Mouse (Mus musculus) CH12.LX (cell line): Measurements from ENCODE around the gene Pou2f1. TPM values are rescaled to one million over a fixed set of nuclear protein-coding genes. Genes with fewer than 3 reads are reported as not detected.

Experiments used
- DNase-seq: peaks from one replicate; pipeline ENCODE4 v3.0.0-alpha.2; 2013; ENCODE audit errors: extremely low read depth
- H3K27ac ChIP-seq: 2 replicates; pipeline ENCODE4 v1.5.1; 2012; ENCODE audit warnings: low read depth, mild to moderate bottlenecking, control low read depth, moderate library complexity; ENCODE audit not compliant: insufficient read depth
- H3K27me3 ChIP-seq: replicated peaks from 2 replicates; pipeline ENCODE3; 2012; ENCODE audit warnings: inconsistent platforms
- H3K36me3 ChIP-seq, 2 experiments: replicated peaks in 1 of 2; 2 replicates each; pipeline versions ENCODE3 to v1.6.1; 2012; ENCODE audit warnings: inconsistent platforms in 1 of 2, low read length in 1 of 2, mild to moderate bottlenecking in 1 of 2, mixed read lengths in 1 of 2, moderate library complexity in 1 of 2; ENCODE audit not compliant: control insufficient read depth in 1 of 2, insufficient read depth in 1 of 2
- H3K4me1 ChIP-seq, 2 experiments: 2 replicates each; pipeline ENCODE4 v1.6.1; 2012; ENCODE audit warnings: inconsistent platforms in 1 of 2, moderate library complexity in 1 of 2; ENCODE audit not compliant: insufficient read depth in 2 of 2, control insufficient read depth in 1 of 2
- H3K4me2 ChIP-seq: 2 replicates; pipeline ENCODE4 v1.6.1; 2012; ENCODE audit warnings: low read depth, mild to moderate bottlenecking, control low read depth; ENCODE audit not compliant: poor library complexity, insufficient read depth, severe bottlenecking
- H3K4me3 ChIP-seq, 3 experiments: fragments of 150-350 bp in 1 of 3; sonication (generic) in 1 of 3; replicated peaks in 1 of 3; 2 replicates each; pipeline versions ENCODE3 to v1.5.1; 2011 to 2012; ENCODE audit warnings: low read depth in 2 of 3, low read length in 2 of 3, mild to moderate bottlenecking in 2 of 3, moderate library complexity in 2 of 3, control low read depth in 1 of 3, improper control_type of control experiment in 1 of 3, inconsistent platforms in 1 of 3, mixed read lengths in 1 of 3; ENCODE audit not compliant: poor library complexity in 1 of 3
- H3K79me2 ChIP-seq: replicated peaks from 2 replicates; pipeline ENCODE4 v1.6.1; 2012; ENCODE audit warnings: mild to moderate bottlenecking, moderate library complexity; ENCODE audit not compliant: control insufficient read depth, poor library complexity, insufficient read depth, severe bottlenecking; ENCODE audit errors: extremely low read depth
- H3K9ac ChIP-seq: 2 replicates; pipeline ENCODE4 v1.6.1; 2012; ENCODE audit warnings: low read depth, mild to moderate bottlenecking, control low read depth, moderate library complexity; ENCODE audit not compliant: insufficient read depth
- H3K9me3 ChIP-seq: replicated peaks from 2 replicates; pipeline ENCODE3; 2012; ENCODE audit warnings: low read length, inconsistent platforms, mixed read lengths
- BHLHE40 ChIP-seq: IDR thresholded peaks from 2 replicates; pipeline ENCODE4 v1.6.1; 2011; ENCODE audit warnings: mild to moderate bottlenecking, low read depth, low read length, improper control_type of control experiment
- CHD2 ChIP-seq: IDR thresholded peaks from 2 replicates; pipeline ENCODE4 v1.6.1; 2011; ENCODE audit warnings: low read length, improper control_type of control experiment
- CTCF ChIP-seq, 2 experiments: IDR thresholded peaks in 1 of 2; conservative IDR thresholded peaks in 1 of 2; 2 replicates each; pipeline ENCODE4 v1.5.1; 2011 to 2012; ENCODE audit warnings: low read depth in 2 of 2, low read length in 2 of 2, improper control_type of control experiment in 1 of 2, inconsistent platforms in 1 of 2, mild to moderate bottlenecking in 1 of 2, moderate library complexity in 1 of 2
- E2F4 ChIP-seq: IDR thresholded peaks from 2 replicates; pipeline ENCODE4 v1.6.1; 2011; ENCODE audit warnings: low read depth, low read length, improper control_type of control experiment; ENCODE audit not compliant: insufficient replicate concordance
- ELF1 ChIP-seq: IDR thresholded peaks from 2 replicates; pipeline ENCODE4 v1.6.1; 2014; ENCODE audit warnings: low read depth, mild to moderate bottlenecking, inconsistent platforms, low read length, improper control_type of control experiment
- ETS1 ChIP-seq: conservative IDR thresholded peaks from 2 replicates; pipeline ENCODE4 v1.6.1; 2012; ENCODE audit warnings: low read depth, mild to moderate bottlenecking, inconsistent platforms, low read length, improper control_type of control experiment, moderate library complexity
- GABPA ChIP-seq: IDR thresholded peaks from 2 replicates; pipeline ENCODE4 v1.6.1; 2012; ENCODE audit warnings: low read depth, low read length, improper control_type of control experiment, inconsistent platforms; ENCODE audit not compliant: insufficient replicate concordance
- HCFC1 ChIP-seq: IDR thresholded peaks from 2 replicates; pipeline ENCODE4 v1.6.1; 2012; ENCODE audit warnings: low read depth, mild to moderate bottlenecking, inconsistent platforms, low read length, improper control_type of control experiment
- IRF4 ChIP-seq: IDR thresholded peaks from 2 replicates; pipeline ENCODE4 v1.6.1; 2014; ENCODE audit warnings: low read depth, mild to moderate bottlenecking, inconsistent platforms, low read length, improper control_type of control experiment
- JUN ChIP-seq: IDR thresholded peaks from 2 replicates; pipeline ENCODE4 v1.6.1; 2011; ENCODE audit warnings: low read depth, mild to moderate bottlenecking, low read length, improper control_type of control experiment, moderate library complexity; ENCODE audit not compliant: insufficient read depth
- MAX ChIP-seq: IDR thresholded peaks from 2 replicates; pipeline ENCODE4 v1.6.1; 2011; ENCODE audit warnings: low read length, improper control_type of control experiment
- MEF2A ChIP-seq: IDR thresholded peaks from 2 replicates; pipeline ENCODE4 v1.6.1; 2014; ENCODE audit warnings: low read depth, mild to moderate bottlenecking, inconsistent platforms, low read length, improper control_type of control experiment, borderline replicate concordance
- NRF1 ChIP-seq: IDR thresholded peaks from 2 replicates; pipeline ENCODE4 v1.6.1; 2014; ENCODE audit warnings: low read depth, mild to moderate bottlenecking, inconsistent platforms, low read length, improper control_type of control experiment, moderate library complexity
- PAX5 ChIP-seq: IDR thresholded peaks from 2 replicates; pipeline ENCODE4 v1.6.1; 2012; ENCODE audit warnings: low read length, inconsistent platforms, mixed read lengths
- POLR2A ChIP-seq: IDR thresholded peaks from 2 replicates; pipeline ENCODE4 v1.6.1; 2011; ENCODE audit warnings: low read depth, mild to moderate bottlenecking, improper control_type of control experiment, low read length
- POLR2AphosphoS2 ChIP-seq: IDR thresholded peaks from 2 replicates; pipeline ENCODE4 v1.6.1; 2011; ENCODE audit warnings: low read depth, low read length, improper control_type of control experiment
- RAD21 ChIP-seq: IDR thresholded peaks from 2 replicates; pipeline ENCODE4 v1.6.1; 2011; ENCODE audit warnings: low read depth, mild to moderate bottlenecking, low read length, improper control_type of control experiment, moderate library complexity
- RCOR1 ChIP-seq: conservative IDR thresholded peaks from 2 replicates; pipeline ENCODE4 v1.6.1; 2012; ENCODE audit warnings: low read depth, mild to moderate bottlenecking, inconsistent platforms, low read length, improper control_type of control experiment
- SIN3A ChIP-seq: IDR thresholded peaks from 2 replicates; pipeline ENCODE4 v1.6.1; 2012; ENCODE audit warnings: low read length, improper control_type of control experiment, inconsistent platforms
- TBP ChIP-seq: conservative IDR thresholded peaks from 2 replicates; pipeline ENCODE4 v1.6.1; 2011; ENCODE audit warnings: low read depth, low read length, improper control_type of control experiment
- TCF12 ChIP-seq: IDR thresholded peaks from 2 replicates; pipeline ENCODE4 v1.6.1; 2014; ENCODE audit warnings: low read depth, mild to moderate bottlenecking, inconsistent platforms, low read length, improper control_type of control experiment
- UBTF ChIP-seq: IDR thresholded peaks from 2 replicates; pipeline ENCODE4 v1.6.1; 2012; ENCODE audit warnings: low read depth, mild to moderate bottlenecking, inconsistent platforms, low read length, improper control_type of control experiment, moderate library complexity
- USF2 ChIP-seq: conservative IDR thresholded peaks from 2 replicates; pipeline ENCODE4 v1.6.1; 2011; ENCODE audit warnings: low read depth, low read length, improper control_type of control experiment
- ZC3H11A ChIP-seq: IDR thresholded peaks from 2 replicates; pipeline ENCODE4 v1.6.1; 2012; ENCODE audit warnings: low read depth, mild to moderate bottlenecking, inconsistent platforms, low read length, improper control_type of control experiment
- ZKSCAN1 ChIP-seq: IDR thresholded peaks from 2 replicates; pipeline ENCODE4 v1.6.1; 2012; ENCODE audit warnings: low read depth, inconsistent platforms, low read length, improper control_type of control experiment, borderline replicate concordance
- ZNF384 ChIP-seq: IDR thresholded peaks from 2 replicates; pipeline ENCODE4 v1.6.1; 2012; ENCODE audit warnings: low read depth, low read length, improper control_type of control experiment, inconsistent platforms
- dilution Hi-C: fragments of 300-500 bp; cut with MboI; formaldehyde crosslinking; loops from 2 replicates; pipeline ENCODE4 v1.14.3; 2020; ENCODE audit warnings: low sequenced_read_pairs; ENCODE audit not compliant: extremely low pct_unique_long_range_greater_than_20kb, extremely low pct_ligation_motif_present
- in situ Hi-C: fragments of 300-500 bp; cut with MboI; formaldehyde crosslinking; loops from 3 replicates; pipeline ENCODE4 v1.14.3; 2019; ENCODE audit warnings: low sequenced_read_pairs, low pct_ligation_motif_present, low pct_unique_long_range_greater_than_20kb, mixed read lengths
- polyA plus RNA-seq: library from polyadenylated mRNA; unstranded; fragments of >175 nt; gene quantifications from 2 replicates; pipeline ENCODE4 v1.2.1, GENCODE M21; 2012; ENCODE audit warnings: low read depth; ENCODE audit not compliant: insufficient read length
- total RNA-seq, 2 experiments: library from RNA; depleted of rRNA; stranded (reverse); fragments of 300-350 nt in 1 of 2; fragments of >200 nt in 1 of 2; gene quantifications; 2 replicates each; pipeline ENCODE4 v1.2.3; 2012 to 2014

Gene Pou2f1
- total and polyA plus RNA-seq, 3 experiments: 6.4 to 18.3 (median 7.4) TPM

- H3K4me2 ChIP-seq: no peak overlapping the region; the same call in 1 of the 2 replicates
- no peak for DNase-seq
- H3K9ac ChIP-seq: no peak overlapping the region
- in situ Hi-C loops: loop anchor here (10.0 to 25.0 kb wide), 4 partner anchors 131 to 401 kb away; partner anchors contain the start of genes Mpzl1 and Tada1
- no peak overlapping the region for H3K4me3 ChIP-seq
- no peak overlapping the region for H3K27ac ChIP-seq
- H3K4me1 ChIP-seq: peaks cover 6 to 10% of the 10 kb centered on the region in 2 experiments; a peak in 3 of 4 replicates
- no peaks in the 10 kb centered on the region for H3K36me3 ChIP-seq
- H3K79me2 ChIP-seq: peaks cover 7% of the 10 kb centered on the region
- no peaks in the 10 kb centered on the region for H3K9me3 ChIP-seq
- no peaks in the 10 kb centered on the region for H3K27me3 ChIP-seq
- dilution Hi-C loops: no loop called here
- TF ChIP-seq POLR2AphosphoS2 (no peak), BHLHE40 (no peak), TCF12 (no peak), CTCF (conservative IDR thresholded peaks at IDR 0.05 in 1 of 2, IDR thresholded peaks at IDR 0.05 in 1 of 2; ENCODE audit: low read depth in 2 of 2, low read length in 2 of 2) (no peak), RAD21 (no peak), MEF2A (no peak), POLR2A (no peak), ELF1 (no peak), NRF1 (no peak), ZKSCAN1 (no peak), ETS1 (no peak), RCOR1 (no peak), HCFC1 (no peak), GABPA (no peak)
- TF ChIP-seq, all 38 proteins: peak for 0
Observed at GRCm38 (mm10) chr1:165985743-165986360, 16.6 kb downstream of the Pou2f1 start.

GRCm38 (mm10) chr1:165985186-165985585 is 17.3 kb downstream of the Pou2f1 start:
- peaks cover 6% of the 10 kb centered on the region in 2 experiments; a peak in 2 of 4 replicates for H3K4me1 ChIP-seq
- H3K27me3 ChIP-seq: no peaks in the 10 kb centered on the region
- dilution Hi-C loops: no loop called here
- no peak overlapping the region for H3K4me2 ChIP-seq
- in situ Hi-C loops: loop anchor here (10.0 to 25.0 kb wide), 4 partner anchors 130 to 402 kb away; partner anchors contain the start of genes Mpzl1 and Tada1
- no peaks in the 10 kb centered on the region for H3K9me3 ChIP-seq
- H3K9ac ChIP-seq: no peak overlapping the region
- DNase-seq: no peak
- no peak overlapping the region for H3K27ac ChIP-seq
- TF ChIP-seq POLR2AphosphoS2 (no peak), RCOR1 (no peak), TCF12 (no peak), PAX5 (no peak), IRF4 (no peak), JUN (no peak), ZC3H11A (no peak), ELF1 (no peak), CHD2 (no peak), UBTF (no peak), MEF2A (no peak), RAD21 (no peak), E2F4 (no peak), MAX (no peak), ZNF384 (no peak), SIN3A (no peak), ZKSCAN1 (no peak), TBP (no peak), USF2 (no peak)
- no peaks in the 10 kb centered on the region for H3K36me3 ChIP-seq
- no peak overlapping the region for H3K4me3 ChIP-seq
- H3K79me2 ChIP-seq: peaks cover 7% of the 10 kb centered on the region
